14 mouse cellular contexts compared by ENCODE assay signal in genomic region chr5:64853421-64853820, GRCm38 (mm10). TPM values are rescaled to one million over a fixed set of nuclear protein-coding genes. Genes with fewer than 3 reads are reported as not detected.
DNase-seq lines count a peak whose midpoint lies in the region; ATAC-seq and TF ChIP-seq lines count a peak whose summit lies in the region.
"Had no signal": no experiment of that assay in that cellular context is flagged by ENCODE, and none has a peak within 500 bp of the region (broad histone marks: within the 10 kb centered on the region; RNA-seq: fewer than 3 reads in every experiment).

No protein-coding gene starts in this region.

- H3K79me2 ChIP-seq in heart, adult 2 months (replicated peaks; ENCODE audit: control insufficient read depth, insufficient read depth, low read length) = no peaks in the 10 kb centered on the region

- 86% methylated on average over 5 of the region's 5 CpGs for WGBS in heart, embryonic 13.5 days
- WGBS in heart, adult 2 months = 82% methylated on average over 5 of the region's 5 CpGs
- WGBS in kidney, postnatal 0 days = 44% methylated on average over 5 of the region's 5 CpGs
- WGBS in embryonic facial prominence, embryonic 15.5 days = 83% methylated on average over 5 of the region's 5 CpGs
- WGBS in stomach, embryonic 15.5 days = 60% methylated on average over 5 of the region's 5 CpGs

- ATAC-seq in heart, embryonic 13.5 days (ENCODE audit: extremely low read depth, insufficient number of reproducible peaks, low FRiP score, low TSS enrichment) = no peak
- no peak for ATAC-seq in kidney, postnatal 0 days (replicated peaks; ENCODE audit: low FRiP score, low read depth)
- ATAC-seq in embryonic facial prominence, embryonic 15.5 days (ENCODE audit: insufficient number of reproducible peaks, low FRiP score, low TSS enrichment, low read depth) = no peak
- ATAC-seq in stomach, embryonic 15.5 days (ENCODE audit: insufficient read depth, low FRiP score, low read depth) = no peak

- H3K9ac ChIP-seq in heart, embryonic 13.5 days = no peak overlapping the region
- no peak overlapping the region for H3K9ac ChIP-seq in heart, adult 2 months (ENCODE audit: low read depth, low read length)
- no peak overlapping the region for H3K9ac ChIP-seq in kidney, postnatal 0 days (ENCODE audit: low read depth, low read length)
- no peak overlapping the region for H3K9ac ChIP-seq in embryonic facial prominence, embryonic 15.5 days
- H3K9ac ChIP-seq in stomach, embryonic 15.5 days = no peak overlapping the region
- H3K9ac ChIP-seq: embryonic facial prominence, embryonic 13.5 days; hindbrain, embryonic 12.5 days; liver, embryonic 13.5 days had no signal

- peaks cover 11% of the 10 kb centered on the region for H3K4me1 ChIP-seq in heart, embryonic 13.5 days
- H3K4me1 ChIP-seq in heart, adult 2 months (ENCODE audit: control insufficient read depth, insufficient read depth, low read length) = peaks cover 2% of the 10 kb centered on the region; the same call in 1 of the 2 replicates
- 0 out of 2 replicates have a peak, but pooled peaks cover 4% of the 10 kb centered on the region for H3K4me1 ChIP-seq in kidney, postnatal 0 days (replicated peaks; ENCODE audit: insufficient read depth, low read length)
- peaks cover 7% of the 10 kb centered on the region; the same call in 1 of the 2 replicates for H3K4me1 ChIP-seq in embryonic facial prominence, embryonic 15.5 days
- H3K4me1 ChIP-seq in stomach, embryonic 15.5 days = peaks cover 7% of the 10 kb centered on the region; the same call in 1 of the 2 replicates
- H3K4me1 ChIP-seq: hindbrain, embryonic 12.5 days had no signal

- H3K27me3 ChIP-seq in heart, embryonic 13.5 days (replicated peaks) = no peaks in the 10 kb centered on the region
- no peaks in the 10 kb centered on the region for H3K27me3 ChIP-seq in heart, adult 2 months (ENCODE audit: control insufficient read depth, insufficient read depth, low read length)
- H3K27me3 ChIP-seq in kidney, postnatal 0 days (ENCODE audit: insufficient read depth, low read length) = no peaks in the 10 kb centered on the region
- no peaks in the 10 kb centered on the region for H3K27me3 ChIP-seq in embryonic facial prominence, embryonic 15.5 days
- no peaks in the 10 kb centered on the region for H3K27me3 ChIP-seq in stomach, embryonic 15.5 days (replicated peaks)
- H3K27me3 ChIP-seq: embryonic facial prominence, embryonic 13.5 days; hindbrain, embryonic 12.5 days; liver, embryonic 13.5 days had no signal

- H3K9me3 ChIP-seq in heart, embryonic 13.5 days = peaks cover 24% of the 10 kb centered on the region
- H3K9me3 ChIP-seq in kidney, postnatal 0 days (replicated peaks; ENCODE audit: low read length) = no peaks in the 10 kb centered on the region
- H3K9me3 ChIP-seq in embryonic facial prominence, embryonic 15.5 days (replicated peaks) = 0 out of 2 replicates have a peak, but pooled peaks cover 7% of the 10 kb centered on the region
- no peaks in the 10 kb centered on the region for H3K9me3 ChIP-seq in stomach, embryonic 15.5 days

- peak overlapping the region; percentile 63 for H3K27ac ChIP-seq in heart, embryonic 13.5 days (replicated peaks)
- H3K27ac ChIP-seq in heart, adult 2 months = no peak overlapping the region
- H3K27ac ChIP-seq in kidney, postnatal 0 days = peak overlapping the region; percentile 52
- peak overlapping the region; percentile 58; the same call in 1 of the 2 replicates for H3K27ac ChIP-seq in embryonic facial prominence, embryonic 15.5 days (replicated peaks)
- peak overlapping the region; percentile 88 for H3K27ac ChIP-seq in stomach, embryonic 15.5 days
- H3K27ac ChIP-seq: hindbrain, embryonic 12.5 days; liver, embryonic 13.5 days had no signal

- TF ChIP-seq EP300 in heart, adult 2 months (IDR thresholded peaks at IDR 0.05; ENCODE audit: insufficient read depth, low read depth, low read length) = no peak

- intact Hi-C loops in heart, adult 2 months (cut with DNase I) = no loop called here

- DNase-seq in heart, adult 2 months = no peak
- DNase-seq in kidney, postnatal 0 days (ENCODE audit: low spot score) = no peak
- no peak for DNase-seq in kidney, adult 18-20 months
- DNase-seq in cerebellum, postnatal 4 days (ENCODE audit: low spot score in 2 of 2) = no peak
- DNase-seq: cerebellum, postnatal 36 days; gastrocnemius, postnatal 25 days; liver, embryonic 13.5 days; lung, postnatal 4 days had no signal

- TF ChIP-seq CTCF in heart, adult 2 months (IDR thresholded peaks at IDR 0.05) = no peak
- TF ChIP-seq CTCF in kidney, postnatal 0 days (IDR thresholded peaks at IDR 0.05; ENCODE audit: low read depth) = no peak

- TF ChIP-seq POLR2A in heart, adult 2 months (IDR thresholded peaks at IDR 0.05; ENCODE audit: insufficient read depth, low read depth, low read length) = no peak

- no peaks in the 10 kb centered on the region for H3K36me3 ChIP-seq in heart, embryonic 13.5 days
- H3K36me3 ChIP-seq in heart, adult 2 months (ENCODE audit: control insufficient read depth, insufficient read depth, low read length) = peaks cover 2% of the 10 kb centered on the region; the same call in 1 of the 2 replicates
- no peaks in the 10 kb centered on the region for H3K36me3 ChIP-seq in kidney, postnatal 0 days (ENCODE audit: insufficient read depth, low read length)
- H3K36me3 ChIP-seq in embryonic facial prominence, embryonic 15.5 days = no peaks in the 10 kb centered on the region
- no peaks in the 10 kb centered on the region for H3K36me3 ChIP-seq in stomach, embryonic 15.5 days
- H3K36me3 ChIP-seq: embryonic facial prominence, embryonic 13.5 days; hindbrain, embryonic 12.5 days; liver, embryonic 13.5 days had no signal

- H3K4me2 ChIP-seq in heart, embryonic 13.5 days = no peak overlapping the region
- no peak overlapping the region for H3K4me2 ChIP-seq in kidney, postnatal 0 days (ENCODE audit: low read length)
- H3K4me2 ChIP-seq in embryonic facial prominence, embryonic 15.5 days (replicated peaks) = no peak overlapping the region
- no peak overlapping the region; the same call in 1 of the 2 replicates for H3K4me2 ChIP-seq in stomach, embryonic 15.5 days
- H3K4me2 ChIP-seq: embryonic facial prominence, embryonic 13.5 days; hindbrain, embryonic 12.5 days; liver, embryonic 13.5 days; midbrain, embryonic 11.5 days had no signal

- H3K4me3 ChIP-seq in heart, embryonic 13.5 days = no peak overlapping the region
- no peak overlapping the region for H3K4me3 ChIP-seq in heart, adult 2 months
- H3K4me3 ChIP-seq in kidney, postnatal 0 days (replicated peaks; ENCODE audit: low read depth, low read length) = no peak overlapping the region
- no peak overlapping the region for H3K4me3 ChIP-seq in embryonic facial prominence, embryonic 15.5 days (replicated peaks)
- H3K4me3 ChIP-seq in stomach, embryonic 15.5 days (replicated peaks) = no peak overlapping the region
- H3K4me3 ChIP-seq: embryonic facial prominence, embryonic 13.5 days; hindbrain, embryonic 12.5 days; liver, embryonic 13.5 days had no signal

RNA-seq across cellular contexts. Expression of gene Klf3, which starts 50.2 kb away (rescaled TPM):
- 49.8 TPM in 2 replicates for polyA plus RNA-seq in heart, embryonic 13.5 days (2015; fragmentation: Nextera tagmentation; extraction: Ambion mirVana)
- 10 to 100 TPM; 41.4 to 46.6 TPM for total RNA-seq in heart, adult 2 months (2021)
- 34.3 and 41.8 TPM in 2 replicates for polyA plus RNA-seq in heart, adult 2 months (2012; rRNA removed)
- polyA plus RNA-seq in kidney, postnatal 0 days (2015; fragmentation: Nextera tagmentation; extraction: Ambion mirVana) = 60.6 and 65.6 TPM in 2 replicates
- 92.0 and 94.2 TPM in 2 replicates for polyA plus RNA-seq in embryonic facial prominence, embryonic 15.5 days (2015; fragmentation: Nextera tagmentation; extraction: Ambion mirVana)
- 103 and 104 TPM in 2 replicates for polyA plus RNA-seq in stomach, embryonic 15.5 days (2015; fragmentation: Nextera tagmentation; extraction: Ambion mirVana)
